Mouse (Mus musculus) heart, embryonic 10.5 days (tissue): ENCODE results near the gene Cfap57. TPM values are rescaled to one million over a fixed set of nuclear protein-coding genes. Genes with fewer than 3 reads are reported as not detected.

ENCODE experiments used
- DNase-seq: peaks from one replicate; pipeline ENCODE4 v3.0.0-alpha.2; 2017; ENCODE audit warnings: low spot score
- H3K27ac ChIP-seq: fragments of 300-500 bp; sonication (generic); 2 replicates; pipeline ENCODE4 v1.5.1; 2016; ENCODE audit warnings: mild to moderate bottlenecking
- H3K27me3 ChIP-seq: fragments of 300-500 bp; sonication (generic); 2 replicates; pipeline ENCODE4 v1.6.1; 2016; ENCODE audit warnings: mild to moderate bottlenecking; ENCODE audit not compliant: poor library complexity, insufficient read depth, severe bottlenecking
- H3K36me3 ChIP-seq: fragments of 300-500 bp; sonication (generic); 2 replicates; pipeline ENCODE4 v1.6.1; 2016; ENCODE audit warnings: mild to moderate bottlenecking, moderate library complexity
- H3K4me1 ChIP-seq: fragments of 300-500 bp; sonication (generic); 2 replicates; pipeline ENCODE4 v1.6.1; 2016; ENCODE audit warnings: mild to moderate bottlenecking
- H3K4me3 ChIP-seq: fragments of 300-500 bp; sonication (generic); 2 replicates; pipeline ENCODE4 v1.5.1; 2016; ENCODE audit warnings: mild to moderate bottlenecking, moderate library complexity
- H3K9me3 ChIP-seq: fragments of 300-500 bp; sonication (generic); 2 replicates; pipeline ENCODE4 v1.6.1; 2016; ENCODE audit warnings: mild to moderate bottlenecking, moderate library complexity
- WGBS: fragments of 180-500 bp; shearing (Covaris S2); methylation state at CpG from one replicate; pipeline ENCODE4 v1.1.7; 2016; 5-methylcytosine and 5-hydroxymethylcytosine counted together
- polyA plus RNA-seq: library from polyadenylated mRNA; unstranded; fragments of >200 nt; fragmentation: Nextera tagmentation; extraction: Ambion mirVana; gene quantifications from 2 replicates; pipeline ENCODE4 v1.2.1, GENCODE M21; 2016

The Cfap57 gene
- polyA plus RNA-seq, 1 experiment from 2014 or later = 0.84 TPM

DNA sequence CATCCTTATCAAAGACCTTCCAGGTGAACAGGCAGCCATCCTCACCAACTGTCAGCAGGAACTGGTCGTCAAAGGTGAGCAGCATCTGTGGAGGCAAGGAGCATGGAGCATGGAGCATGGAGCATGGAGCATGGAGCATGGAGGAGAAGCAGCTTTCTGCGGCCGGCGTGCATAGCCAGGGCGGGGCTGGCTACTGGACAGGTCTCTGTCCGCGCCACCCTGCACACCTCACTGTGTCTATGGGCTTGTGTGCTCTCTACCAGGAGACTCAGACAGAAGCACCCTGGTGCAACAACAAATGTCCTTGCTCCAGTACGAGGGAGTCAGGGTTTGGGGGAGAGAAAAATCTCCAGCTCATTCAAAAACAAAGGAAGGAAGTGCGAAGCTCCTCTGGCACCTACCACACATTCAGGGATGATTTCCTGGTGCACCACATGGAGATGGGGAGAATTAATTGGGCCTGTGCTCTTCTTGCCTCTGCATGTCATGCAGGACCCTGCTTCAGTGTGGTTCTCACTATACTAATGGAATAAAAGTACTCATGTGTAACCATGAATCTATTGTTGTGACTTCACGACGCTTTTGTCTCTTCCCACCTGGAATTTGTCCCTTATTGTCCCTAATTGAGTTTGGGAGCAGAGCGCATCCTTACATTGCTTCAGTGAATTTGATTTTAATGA is 31.4 kb downstream of the Cfap57 start:
- H3K27me3 ChIP-seq = peaks cover 11% of the 10 kb centered on the region; the same call in 1 of the 2 replicates
- H3K27ac ChIP-seq = no peak overlapping the region
- peaks cover 7% of the 10 kb centered on the region; the same call in 1 of the 2 replicates for H3K4me1 ChIP-seq
- 62% methylated on average over 12 of the region's 12 CpGs for WGBS
- DNase-seq = no peak
- H3K36me3 ChIP-seq = no peaks in the 10 kb centered on the region
- H3K9me3 ChIP-seq = no peaks in the 10 kb centered on the region
- H3K4me3 ChIP-seq = no peak overlapping the region

DNA sequence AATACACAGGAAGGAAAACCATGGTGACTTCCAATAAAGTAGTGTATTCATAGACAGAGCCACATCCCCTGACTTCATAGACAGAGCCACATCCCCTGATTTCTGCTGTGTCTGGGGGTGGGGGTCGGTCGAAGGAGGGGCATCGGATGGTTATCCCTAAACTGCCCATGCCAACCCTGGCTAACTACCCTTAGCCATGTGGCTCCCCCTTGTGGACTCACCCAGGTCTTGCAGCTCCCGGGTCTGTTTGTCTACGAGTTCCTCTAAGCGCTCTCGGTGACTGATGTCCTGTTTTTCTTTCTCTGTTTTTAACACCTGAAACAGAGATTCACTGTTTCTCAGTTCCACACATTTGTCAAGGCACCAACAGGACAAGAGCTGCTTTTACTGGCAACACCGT is 37.9 kb downstream of the Cfap57 start:
- 92% methylated on average over 8 of the region's 8 CpGs for WGBS
- 0 out of 2 replicates have a peak, but pooled peaks cover 3% of the 10 kb centered on the region for H3K4me1 ChIP-seq

DNA sequence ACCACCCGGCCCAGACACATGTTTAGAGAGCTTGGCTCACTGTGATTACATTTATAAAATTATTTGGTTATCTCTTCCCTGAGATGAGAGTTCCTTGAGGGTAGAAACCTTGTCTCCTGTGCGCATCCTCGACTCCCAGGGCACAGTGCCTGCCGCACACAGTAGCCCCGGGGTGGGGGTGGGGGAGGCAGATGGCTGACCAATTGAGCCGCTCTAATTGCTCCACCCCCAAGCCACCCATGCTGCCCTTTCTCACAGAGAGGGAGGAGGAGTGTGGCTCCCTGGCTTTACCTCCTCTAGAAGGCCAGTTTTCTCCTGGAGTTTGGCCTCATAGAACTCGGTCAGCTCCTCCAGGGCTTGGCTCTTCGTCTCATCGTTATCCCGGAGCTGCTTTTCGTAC is 39.1 kb downstream of the Cfap57 start:
- H3K27me3 ChIP-seq = peaks cover 13% of the 10 kb centered on the region; the same call in 1 of the 2 replicates
- no peak overlapping the region for H3K4me3 ChIP-seq
- WGBS = 52% methylated on average over 11 of the region's 11 CpGs
- DNase-seq = no peak
- H3K4me1 ChIP-seq = no peaks in the 10 kb centered on the region
- H3K36me3 ChIP-seq = no peaks in the 10 kb centered on the region
- H3K27ac ChIP-seq = no peak overlapping the region
- no peaks in the 10 kb centered on the region for H3K9me3 ChIP-seq

More for the DNA sequence above, 37.9 kb downstream of the Cfap57 start:
- H3K27ac ChIP-seq = no peak overlapping the region
- no peaks in the 10 kb centered on the region for H3K36me3 ChIP-seq
- no peak overlapping the region for H3K4me3 ChIP-seq
- DNase-seq = no peak
- H3K9me3 ChIP-seq = no peaks in the 10 kb centered on the region
- peaks cover 6% of the 10 kb centered on the region; the same call in 1 of the 2 replicates for H3K27me3 ChIP-seq

DNA sequence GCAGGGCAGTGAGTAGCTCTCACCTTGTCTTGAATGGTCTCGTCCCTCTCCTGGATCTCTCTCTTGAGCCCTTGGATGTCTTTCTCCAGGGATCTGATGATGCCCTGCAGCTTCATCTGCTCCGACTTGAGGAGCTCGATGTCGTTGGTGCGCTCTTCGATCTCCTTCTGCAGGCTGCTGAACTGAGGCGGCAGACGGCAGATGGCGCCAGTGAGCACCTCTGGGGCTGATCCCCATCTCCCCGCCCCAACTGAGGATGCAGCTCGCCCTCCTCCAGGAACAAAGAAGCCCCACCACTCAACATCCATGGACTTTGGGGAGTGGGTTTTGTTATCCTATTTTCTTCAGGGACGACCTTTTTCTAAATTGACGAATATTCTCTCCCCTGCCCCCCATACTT is 41.3 kb downstream of the Cfap57 start:
- Histone ChIP-seq H3K4me1 (no peaks in the 10 kb centered on the region), H3K9me3 (no peaks in the 10 kb centered on the region), H3K27ac (no peak overlapping the region), H3K4me3 (no peak overlapping the region), H3K27me3 (peaks cover 25% of the 10 kb centered on the region; the same call in 1 of the 2 replicates), H3K36me3 (no peaks in the 10 kb centered on the region)
- 50% methylated on average over 13 of the region's 13 CpGs for WGBS
- DNase-seq = no peak

DNA sequence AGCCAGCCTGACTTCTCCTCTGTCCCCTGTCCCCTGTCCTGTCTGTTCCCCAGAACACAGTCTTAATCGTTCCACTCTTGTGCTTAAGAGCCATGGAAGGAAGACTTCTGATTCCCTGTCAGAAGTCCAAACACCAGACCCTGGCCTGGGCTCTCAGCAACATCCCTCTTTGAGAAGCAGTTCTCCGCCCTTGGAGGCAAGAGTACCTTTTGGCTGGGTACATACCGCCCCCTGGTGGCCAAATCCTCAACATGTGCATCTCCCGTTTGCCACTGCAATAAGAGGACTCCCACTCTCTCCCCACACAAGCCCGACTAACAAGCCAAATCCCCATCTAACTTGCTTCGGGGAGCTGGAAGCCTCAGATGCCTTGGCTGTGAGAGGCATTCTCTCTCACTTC is 44.5 kb downstream of the Cfap57 start:
- Histone ChIP-seq H3K4me3 (no peak overlapping the region), H3K9me3 (no peaks in the 10 kb centered on the region), H3K36me3 (no peaks in the 10 kb centered on the region), H3K4me1 (no peaks in the 10 kb centered on the region), H3K27me3 (peaks cover 33% of the 10 kb centered on the region; the same call in 1 of the 2 replicates), H3K27ac (no peak overlapping the region)
- DNase-seq = peak; percentile 93
- WGBS = 8% methylated on average over 6 of the region's 6 CpGs

DNA sequence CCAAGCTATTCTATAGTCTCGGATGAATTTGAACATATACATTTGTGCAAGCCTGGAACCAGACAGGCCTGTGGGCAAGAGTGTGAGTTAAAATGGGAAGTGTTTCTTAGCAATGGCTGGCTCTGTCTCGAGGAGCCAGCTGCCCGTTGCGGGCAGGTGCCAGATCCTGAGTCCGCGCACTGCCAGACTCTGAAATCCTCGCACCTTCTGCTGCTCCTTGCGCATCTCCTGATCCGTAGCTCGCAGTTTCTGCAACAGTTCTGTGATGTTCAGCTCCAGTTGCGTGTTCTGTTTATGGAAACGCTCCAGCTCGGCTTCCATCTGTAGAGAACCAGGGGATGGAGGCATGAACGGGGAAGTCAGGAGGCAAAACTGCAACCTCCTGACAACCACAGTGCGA is 49.1 kb downstream of the Cfap57 start:
- WGBS = 82% methylated on average over 15 of the region's 15 CpGs
- DNase-seq = no peak

GRCm38 (mm10) chr4:118569320-118569719 is 51.3 kb downstream of the Cfap57 start:
- H3K9me3 ChIP-seq = no peaks in the 10 kb centered on the region
- peaks cover 25% of the 10 kb centered on the region for H3K27me3 ChIP-seq
- peak overlapping the region; percentile 18; the same call in 1 of the 2 replicates for H3K4me3 ChIP-seq
- no peaks in the 10 kb centered on the region for H3K36me3 ChIP-seq
- WGBS = 66% methylated on average over 23 of the region's 23 CpGs
- DNase-seq = peak; percentile 82
- peak overlapping the region; percentile 74; the same call in 1 of the 2 replicates for H3K27ac ChIP-seq
- no peaks in the 10 kb centered on the region for H3K4me1 ChIP-seq

More for the DNA sequence above, 49.1 kb downstream of the Cfap57 start:
- peaks cover 36% of the 10 kb centered on the region for H3K27me3 ChIP-seq
- H3K27ac ChIP-seq = no peak overlapping the region
- H3K9me3 ChIP-seq = no peaks in the 10 kb centered on the region
- H3K36me3 ChIP-seq = no peaks in the 10 kb centered on the region
- H3K4me1 ChIP-seq = no peaks in the 10 kb centered on the region
- H3K4me3 ChIP-seq = no peak overlapping the region

- peak; percentile 92 for DNase-seq
- Histone ChIP-seq H3K9me3 (no peaks in the 10 kb centered on the region), H3K27me3 (peaks cover 25% of the 10 kb centered on the region), H3K36me3 (no peaks in the 10 kb centered on the region), H3K4me3 (peak overlapping the region; percentile 18; the same call in 1 of the 2 replicates), H3K4me1 (no peaks in the 10 kb centered on the region), H3K27ac (peak overlapping the region; percentile 74; the same call in 1 of the 2 replicates)
- WGBS = 39% methylated on average over 10 of the region's 10 CpGs
Observed at GRCm38 (mm10) chr4:118568709-118569108, 51.9 kb downstream of the Cfap57 start.

- H3K27ac ChIP-seq = no peak overlapping the region
- H3K4me1 ChIP-seq = no peaks in the 10 kb centered on the region
- H3K27me3 ChIP-seq = peaks cover 17% of the 10 kb centered on the region
- H3K4me3 ChIP-seq = no peak overlapping the region
- H3K36me3 ChIP-seq = no peaks in the 10 kb centered on the region
- peak; percentile 83 for DNase-seq
- no peaks in the 10 kb centered on the region; the same call in 1 of the 2 replicates for H3K9me3 ChIP-seq
- WGBS = 31% methylated on average over 7 of the region's 7 CpGs
Observed at GRCm38 (mm10) chr4:118566161-118566676, 54.4 kb downstream of the Cfap57 start.

DNA sequence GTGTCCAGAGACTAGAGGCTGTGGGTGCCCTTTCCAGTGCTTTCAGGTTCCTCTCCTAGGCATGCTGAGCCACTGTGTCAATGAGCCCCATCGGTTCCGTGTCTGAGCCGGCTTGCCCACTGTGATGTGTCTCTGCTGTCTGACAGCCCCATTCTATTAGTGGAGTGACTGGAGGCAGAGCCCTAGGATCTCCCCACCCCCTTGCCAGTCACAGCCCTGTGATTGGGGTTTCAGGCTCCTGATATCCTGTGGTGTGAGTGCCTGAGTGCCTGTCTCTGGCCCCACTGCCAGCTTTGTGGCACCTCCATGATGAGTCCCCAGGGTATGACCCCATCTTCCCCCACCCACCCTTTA is 55.7 kb downstream of the Cfap57 start:
- H3K4me3 ChIP-seq = no peak overlapping the region
- peaks cover 17% of the 10 kb centered on the region for H3K27me3 ChIP-seq
- WGBS = 87% methylated on average over 3 of the region's 3 CpGs
- H3K9me3 ChIP-seq = no peaks in the 10 kb centered on the region; the same call in 1 of the 2 replicates
- no peak for DNase-seq
- no peak overlapping the region for H3K27ac ChIP-seq
- no peaks in the 10 kb centered on the region for H3K36me3 ChIP-seq
- H3K4me1 ChIP-seq = no peaks in the 10 kb centered on the region

GRCm38 (mm10) chr4:118564062-118564925 is 56.3 kb downstream of the Cfap57 start:
- peaks cover 13% of the 10 kb centered on the region for H3K27me3 ChIP-seq
- no peak overlapping the region for H3K27ac ChIP-seq
- no peak overlapping the region for H3K4me3 ChIP-seq
- no peak for DNase-seq
- H3K4me1 ChIP-seq = no peaks in the 10 kb centered on the region
- no peaks in the 10 kb centered on the region; the same call in 1 of the 2 replicates for H3K9me3 ChIP-seq
- H3K36me3 ChIP-seq = no peaks in the 10 kb centered on the region
- WGBS = 82% methylated on average over 13 of the region's 13 CpGs

- H3K27ac ChIP-seq = no peak overlapping the region
- H3K4me1 ChIP-seq = no peaks in the 10 kb centered on the region
- DNase-seq = no peak
- no peak overlapping the region for H3K4me3 ChIP-seq
- H3K36me3 ChIP-seq = no peaks in the 10 kb centered on the region
- H3K9me3 ChIP-seq = peaks cover under 1% of the 10 kb centered on the region
- WGBS = 83% methylated on average over 3 of the region's 3 CpGs
- peaks cover 6% of the 10 kb centered on the region; the same call in 1 of the 2 replicates for H3K27me3 ChIP-seq
Observed at GRCm38 (mm10) chr4:118553039-118553649, 67.4 kb downstream of the Cfap57 start.
